Mouse (Mus musculus) olfactory bulb, adult 2 months (tissue): ENCODE measurements around the gene Elmod2.

Experiments
- CTCF ChIP-seq: fragments of 200-500 bp; IDR thresholded peaks from 2 replicates; pipeline ENCODE4 v1.5.1; 2012; ENCODE audit warnings: low read depth, mild to moderate bottlenecking, low read length, moderate library complexity; ENCODE audit not compliant: insufficient read depth
- POLR2A ChIP-seq: fragments of 200-500 bp; IDR thresholded peaks from 2 replicates; pipeline ENCODE4 v1.6.1; 2012; ENCODE audit warnings: mild to moderate bottlenecking, low read depth, low read length, moderate library complexity; ENCODE audit not compliant: insufficient read depth

DNA sequence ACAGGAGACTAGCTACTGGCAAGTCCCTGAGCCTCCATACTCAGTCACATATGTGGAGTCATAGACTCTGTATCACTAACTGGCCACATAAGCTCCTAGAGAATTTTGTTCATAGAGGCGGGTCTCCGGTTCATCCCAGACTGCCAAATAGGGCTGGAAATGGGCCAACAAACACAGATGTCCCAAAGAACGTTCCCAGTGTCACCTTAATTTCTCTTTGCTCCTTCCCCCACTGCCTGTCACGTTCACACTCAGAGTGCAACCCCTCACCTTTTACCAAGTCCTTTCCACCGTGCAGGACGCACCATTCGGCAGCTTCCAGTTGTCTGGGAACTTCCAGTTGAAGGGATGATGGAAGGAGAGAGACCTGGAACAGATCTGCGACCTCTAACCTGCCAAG, 46.9 kb downstream of the Elmod2 start:
- TF ChIP-seq POLR2A: no peak
- no peak for TF ChIP-seq CTCF
